Mouse (Mus musculus) megakaryocyte, embryonic 14.5 days (primary cell): ENCODE data around the gene 6030468B19Rik.
"Not testable (repeated sequence)": the region's sequence is repeated elsewhere in the genome, so short reads cannot be mapped to it uniquely, and the experiment has no call there.

Source experiments
- FLI1 ChIP-seq: IDR thresholded peaks from 2 replicates; pipeline ENCODE4 v1.6.1; 2012; ENCODE audit warnings: low read length, inconsistent platforms, mixed read lengths
- GATA1 ChIP-seq: IDR thresholded peaks from 3 replicates; pipeline ENCODE4 v1.6.1; 2012; ENCODE audit warnings: mixed read lengths, low read length, inconsistent platforms, borderline replicate concordance

DNA sequence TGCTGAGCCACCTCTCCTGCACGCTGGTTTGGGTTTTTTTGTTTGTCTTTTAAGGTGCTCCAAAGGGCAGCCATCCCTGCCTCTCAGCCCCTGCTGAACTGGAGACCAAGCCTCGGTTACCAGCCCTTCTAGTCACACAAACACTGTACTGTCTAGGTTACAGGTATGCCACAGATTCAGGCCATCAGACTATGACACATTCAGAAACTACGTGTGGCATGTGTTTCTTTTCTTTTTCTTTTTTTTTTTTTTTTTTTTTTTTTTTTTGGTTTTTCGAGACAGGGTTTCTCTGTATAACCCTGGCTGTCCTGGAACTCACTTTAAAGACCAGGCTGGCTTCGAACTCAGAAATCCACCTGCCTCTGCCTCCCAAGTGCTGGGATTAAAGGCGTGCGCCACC is 9.0 kb upstream of the 6030468B19Rik start:
- TF ChIP-seq GATA1, FLI1: not testable (repeated sequence)
